Mouse (Mus musculus): Measurements from ENCODE around the gene Fam187a. TPM values are rescaled to one million over a fixed set of nuclear protein-coding genes. Genes with fewer than 3 reads are reported as not detected.

Fam187a gene
- polyA plus RNA-seq (2012; rRNA removed) = 0.01 TPM in 1 of 2 replicates, not detected in the other

DNA sequence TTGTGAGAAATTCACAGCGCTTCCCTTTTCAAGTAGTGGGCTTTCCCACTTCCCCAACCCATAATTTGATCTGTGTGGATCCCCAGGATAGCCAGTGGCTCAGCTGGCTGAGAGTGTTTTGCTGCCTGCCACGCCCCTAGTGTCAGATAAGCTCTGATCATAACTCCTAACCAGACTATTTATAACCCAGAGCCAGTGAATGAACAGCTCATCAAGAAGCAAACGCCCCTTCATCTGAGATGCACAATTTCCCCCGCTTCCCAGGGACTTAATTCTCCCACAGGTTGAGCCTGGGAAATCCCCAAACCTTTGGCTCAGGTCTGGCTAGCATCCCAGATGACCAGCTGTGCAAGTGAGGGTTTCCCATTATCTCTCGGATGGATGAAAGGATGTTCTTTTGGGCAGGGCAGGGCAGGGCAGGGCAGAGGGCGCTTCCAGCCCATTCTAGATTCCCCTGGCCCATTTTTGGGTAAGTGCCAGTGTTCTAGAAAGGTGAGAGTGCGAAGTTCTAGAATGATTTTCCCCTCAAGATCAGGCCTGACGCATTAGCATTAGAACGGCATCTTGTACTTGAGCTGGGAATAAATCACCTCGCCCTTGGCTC, at the start of gene Fam187a:
Fam187a (plus strand) TSS at position 554 of the 604 bp plus-strand sequence.

DNA sequence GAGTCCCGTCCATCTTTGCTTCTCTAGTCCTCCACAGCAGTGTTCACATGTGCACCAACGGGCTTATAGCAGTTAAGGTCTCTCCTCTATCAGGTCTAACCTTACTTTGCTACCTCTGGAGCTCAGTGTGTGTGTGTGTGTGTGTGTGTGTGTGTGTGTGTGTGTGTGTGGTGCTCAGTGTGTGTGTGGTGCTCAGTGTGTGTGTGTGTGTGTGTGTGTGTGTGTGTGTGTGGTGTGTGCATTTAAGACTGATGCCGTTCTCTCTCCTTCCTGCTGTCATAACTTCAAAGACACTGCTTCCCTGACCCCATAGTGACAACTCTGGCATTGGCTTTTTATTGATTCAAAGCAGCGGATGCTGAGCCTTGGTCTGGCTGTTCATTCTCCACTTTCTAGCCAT, 49.4 kb upstream of the Fam187a start, which contains the start of gene Higd1b:
Higd1b (plus strand) TSS at position 301 of the 400 bp plus-strand sequence.

DNA sequence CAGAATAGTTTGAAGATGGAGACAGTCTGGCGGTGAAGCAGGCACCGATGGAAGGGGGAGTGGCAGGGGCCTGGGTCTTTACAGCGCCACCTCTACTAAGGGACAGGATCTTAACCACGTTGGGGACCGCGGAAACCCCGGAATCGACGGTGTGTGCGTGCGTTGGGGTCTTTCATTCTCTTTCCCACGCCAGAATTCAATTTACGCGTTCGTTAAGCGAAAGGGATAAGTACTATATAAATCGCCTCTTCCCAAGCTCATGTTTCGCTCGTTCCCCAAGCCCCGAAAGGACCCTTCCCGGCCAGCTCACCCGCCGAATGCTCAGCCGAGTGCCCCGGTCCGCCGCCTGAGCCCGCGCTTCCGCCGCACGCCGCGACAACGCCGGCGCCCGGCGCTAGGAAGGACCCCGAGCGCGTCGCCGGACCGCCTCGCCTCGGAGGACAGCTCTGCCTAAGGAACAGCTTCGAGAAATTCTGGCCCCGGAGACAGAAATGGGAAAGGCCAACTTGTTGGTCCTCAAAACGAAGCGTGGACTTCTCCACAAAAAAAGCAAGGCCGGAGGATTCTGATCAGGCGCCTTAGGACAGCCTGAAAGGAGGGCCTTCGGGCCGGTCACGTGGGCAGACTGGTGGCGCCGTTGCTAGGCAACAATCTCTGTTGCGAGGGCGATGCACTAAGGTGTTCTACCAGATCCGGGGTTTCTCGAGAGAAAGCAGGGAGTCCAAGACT, 4.2 kb upstream of the Fam187a start, which contains the start of the genes Eftud2 and Ccdc103:
Eftud2 (minus strand) TSS at position 401 of the 729 bp plus-strand sequence.
Ccdc103 (plus strand) TSS at position 620 of the 729 bp plus-strand sequence.

DNA sequence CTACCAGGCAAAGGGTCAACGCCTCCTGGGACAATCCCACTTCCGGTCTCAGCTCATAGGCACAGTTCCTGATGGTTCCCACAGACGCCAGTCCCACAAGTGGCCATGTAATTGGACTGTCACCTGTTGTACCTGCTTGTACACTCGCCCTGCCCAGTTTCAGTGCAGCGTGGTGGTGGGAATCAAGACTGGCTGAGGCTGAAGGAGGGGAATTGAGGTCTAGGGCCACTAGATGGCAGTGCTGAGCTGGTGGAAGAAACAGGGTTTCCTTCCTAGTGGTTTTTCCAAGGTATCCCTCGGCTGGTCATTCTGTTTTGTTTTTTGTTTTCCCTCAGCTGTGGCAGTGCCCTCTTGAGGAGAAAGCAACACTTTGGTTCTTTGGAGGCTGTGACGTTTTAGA, 15.8 kb downstream of the Fam187a start, which contains the start of gene Gfap:
Gfap (minus strand) TSS at position 150 of the 400 bp plus-strand sequence.

DNA sequence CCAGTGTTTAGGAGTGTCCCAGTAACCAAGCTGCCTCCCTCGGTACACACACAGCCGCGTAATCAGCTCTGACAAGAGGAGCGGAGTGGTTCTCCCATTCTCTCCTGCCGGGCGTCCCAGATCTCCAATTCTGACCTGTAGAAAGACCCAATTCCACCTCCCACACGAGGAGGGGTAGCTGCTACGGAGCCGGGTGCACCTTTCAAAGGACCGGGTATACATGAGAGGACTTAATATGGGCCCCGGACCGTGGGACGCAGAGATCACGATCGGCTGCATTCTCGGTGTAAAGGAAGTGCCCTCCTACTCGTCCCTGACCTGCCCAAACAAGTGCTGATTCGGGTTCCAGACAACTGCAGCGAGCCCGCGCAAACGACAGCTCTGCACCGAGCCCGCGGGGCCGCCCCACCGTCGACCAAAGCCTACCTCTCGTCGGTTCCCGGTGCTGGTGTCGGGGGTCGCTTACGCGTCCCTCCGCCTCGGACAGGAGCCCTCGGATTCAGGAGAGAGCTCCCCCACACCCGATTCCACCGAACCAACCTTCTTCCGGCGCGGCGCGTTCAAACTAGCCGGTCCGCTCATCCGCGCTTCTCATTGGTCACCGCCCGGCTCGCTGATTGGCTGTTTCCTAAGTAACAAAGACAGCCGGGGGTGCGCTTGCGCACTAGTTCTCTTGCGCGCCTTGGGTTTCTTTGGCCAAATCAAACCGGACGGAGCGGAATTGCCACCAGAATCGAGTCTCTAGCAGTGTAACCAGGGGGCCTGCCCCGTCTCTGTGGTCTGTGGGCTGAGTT, 39.8 kb downstream of the Fam187a start, which contains the start of gene Kif18b:
Kif18b (minus strand) TSS at position 568 of the 794 bp plus-strand sequence.

Other genes with a start within 250 kb of the Fam187a start
- gene Meioc, start 221.5 kb upstream of the Fam187a start, polyA plus RNA-seq (2012; rRNA removed) = 0.02 and 0.03 TPM in 2 replicates
- gene Ccdc43, start 187.4 kb upstream of the Fam187a start, polyA plus RNA-seq (2012; rRNA removed) = 8.0 and 8.1 TPM in 2 replicates
- gene Adam11, start 123.7 kb upstream of the Fam187a start, polyA plus RNA-seq (2012; rRNA removed) = 0.25 TPM in 2 replicates
- gene Gjc1, start 65.5 kb upstream of the Fam187a start, polyA plus RNA-seq (2012; rRNA removed) = 1.6 and 1.9 TPM in 2 replicates
- gene Higd1b, start 49.3 kb upstream of the Fam187a start, polyA plus RNA-seq (2012; rRNA removed) = not detected in 2 replicates
- 47.1 and 52.6 TPM in 2 replicates for gene Eftud2, start 4.2 kb upstream of the Fam187a start, polyA plus RNA-seq (2012; rRNA removed)
- 0.35 and 0.71 TPM in 2 replicates for gene Ccdc103, start 4.0 kb upstream of the Fam187a start, polyA plus RNA-seq (2012; rRNA removed)
- 12.3 and 14.0 TPM in 2 replicates for gene Gfap, start 15.7 kb downstream of the Fam187a start, polyA plus RNA-seq (2012; rRNA removed)
- gene Kif18b, start 40.0 kb downstream of the Fam187a start, polyA plus RNA-seq (2012; rRNA removed) = 18.8 and 19.6 TPM in 2 replicates
- gene C1ql1, start 61.5 kb downstream of the Fam187a start, polyA plus RNA-seq (2012; rRNA removed) = 0.09 and 0.14 TPM in 2 replicates
- 19.7 and 25.3 TPM in 2 replicates for gene Nmt1, start 143.0 kb downstream of the Fam187a start, polyA plus RNA-seq (2012; rRNA removed)
- gene Dcakd, start 143.2 kb downstream of the Fam187a start, polyA plus RNA-seq (2012; rRNA removed) = 23.4 and 26.8 TPM in 2 replicates
- gene Plcd3, start 216.5 kb downstream of the Fam187a start, polyA plus RNA-seq (2012; rRNA removed) = 0.30 and 0.33 TPM in 2 replicates
- 26.2 and 27.6 TPM in 2 replicates for gene Acbd4, start 216.5 kb downstream of the Fam187a start, polyA plus RNA-seq (2012; rRNA removed)
- gene Hexim1, start 231.1 kb downstream of the Fam187a start, polyA plus RNA-seq (2012; rRNA removed) = 10.6 and 11.8 TPM in 2 replicates
- gene Hexim2, start 247.3 kb downstream of the Fam187a start, polyA plus RNA-seq (2012; rRNA removed) = 3.1 and 3.4 TPM in 2 replicates

Measured in liver, embryonic 14 days (tissue).